Mouse (Mus musculus): ENCODE data around the gene Atp6v1fnb. TPM values are rescaled to one million over a fixed set of nuclear protein-coding genes. Genes with fewer than 3 reads are reported as not detected.

Atp6v1fnb gene
- total RNA-seq, 2 experiments from 2014 or later = 0.29 to 0.67 TPM

- ATAC-seq (ENCODE audit: poor library complexity, severe bottlenecking) = no peak
These were observed 7.8 kb upstream of the Atp6v1fnb start for GRCm38 (mm10) chr6:29463388-29463787.

GRCm38 (mm10) chr6:29467583-29468354 lies 3.5 kb upstream of the Atp6v1fnb start, which contains the start of gene Atp6v1f:
Atp6v1f (plus strand) TSS chr6:29467718.
- peak; percentile 94 for ATAC-seq (ENCODE audit: poor library complexity, severe bottlenecking)

- ATAC-seq (ENCODE audit: poor library complexity, severe bottlenecking) = no peak
These were observed 2.4 kb upstream of the Atp6v1fnb start for GRCm38 (mm10) chr6:29468851-29469250.

- ATAC-seq (ENCODE audit: poor library complexity, severe bottlenecking) = peak; percentile 95
These were observed 2.9 kb downstream of the Atp6v1fnb start for GRCm38 (mm10) chr6:29473941-29474691.

- no peak for ATAC-seq (ENCODE audit: poor library complexity, severe bottlenecking)
These were observed 3.5 kb downstream of the Atp6v1fnb start for GRCm38 (mm10) chr6:29474736-29475135.

GRCm38 (mm10) chr6:29482691-29483090 lies 11.5 kb downstream of the Atp6v1fnb start:
- no peak for ATAC-seq (ENCODE audit: poor library complexity, severe bottlenecking)

GRCm38 (mm10) chr6:29484716-29485559 lies 13.7 kb downstream of the Atp6v1fnb start:
- peak; percentile 95 for ATAC-seq (ENCODE audit: poor library complexity, severe bottlenecking)

GRCm38 (mm10) chr6:29485951-29486350 lies 14.7 kb downstream of the Atp6v1fnb start:
- no peak for ATAC-seq (ENCODE audit: poor library complexity, severe bottlenecking)

GRCm38 (mm10) chr6:29494101-29494500 lies 22.9 kb downstream of the Atp6v1fnb start:
- ATAC-seq (ENCODE audit: poor library complexity, severe bottlenecking) = no peak

- no peak for ATAC-seq (ENCODE audit: poor library complexity, severe bottlenecking)
These were observed 25.0 kb downstream of the Atp6v1fnb start for GRCm38 (mm10) chr6:29496270-29496669.

- no peak for ATAC-seq (ENCODE audit: poor library complexity, severe bottlenecking)
These were observed 26.6 kb downstream of the Atp6v1fnb start for GRCm38 (mm10) chr6:29497791-29498190.

- no peak for ATAC-seq (ENCODE audit: poor library complexity, severe bottlenecking)
These were observed 28.9 kb downstream of the Atp6v1fnb start for GRCm38 (mm10) chr6:29500177-29500576.

GRCm38 (mm10) chr6:29500810-29501209 lies 29.6 kb downstream of the Atp6v1fnb start:
- no peak for ATAC-seq (ENCODE audit: poor library complexity, severe bottlenecking)

- ATAC-seq (ENCODE audit: poor library complexity, severe bottlenecking) = no peak
These were observed 30.4 kb downstream of the Atp6v1fnb start for GRCm38 (mm10) chr6:29501599-29501998.

- no peak for ATAC-seq (ENCODE audit: poor library complexity, severe bottlenecking)
These were observed 34.3 kb downstream of the Atp6v1fnb start for GRCm38 (mm10) chr6:29505493-29505892.

- no peak for ATAC-seq (ENCODE audit: poor library complexity, severe bottlenecking)
These were observed 35.6 kb downstream of the Atp6v1fnb start for GRCm38 (mm10) chr6:29506834-29507233.

- ATAC-seq (ENCODE audit: poor library complexity, severe bottlenecking) = no peak
These were observed 36.4 kb downstream of the Atp6v1fnb start, which contains the start of gene Kcp for GRCm38 (mm10) chr6:29507447-29508309. Kcp (minus strand) TSS chr6:29507952.

- ATAC-seq (ENCODE audit: poor library complexity, severe bottlenecking) = no peak
These were observed 37.8 kb downstream of the Atp6v1fnb start for GRCm38 (mm10) chr6:29509086-29509485.

- peak; percentile 71 for ATAC-seq (ENCODE audit: poor library complexity, severe bottlenecking)
These were observed 42.0 kb downstream of the Atp6v1fnb start for GRCm38 (mm10) chr6:29513284-29513683.

- peak; percentile 94 for ATAC-seq (ENCODE audit: poor library complexity, severe bottlenecking)
These were observed 45.9 kb downstream of the Atp6v1fnb start for GRCm38 (mm10) chr6:29517139-29517538.

All from megakaryocyte, adult 5-6 weeks (primary cell).